Mouse (Mus musculus) frontal cortex, adult 2 months (tissue): Measurements from ENCODE around the gene Golga7b. TPM values are rescaled to one million over a fixed set of nuclear protein-coding genes. Genes with fewer than 3 reads are reported as not detected.

ENCODE experiments used
- DNase-seq, 2 experiments: peaks; one replicate each; pipeline ENCODE4 v3.0.0; 2022; ENCODE audit warnings: low spot score in 1 of 2; ENCODE audit errors: extremely low spot score in 1 of 2
- polyA plus RNA-seq: library from polyadenylated mRNA; depleted of rRNA; stranded (reverse); fragments of >200 nt; gene quantifications from 2 replicates; pipeline ENCODE4 v1.2.3, GENCODE M21; 2012

Golga7b gene
- polyA plus RNA-seq, 1 experiment = 99.6 TPM

DNA sequence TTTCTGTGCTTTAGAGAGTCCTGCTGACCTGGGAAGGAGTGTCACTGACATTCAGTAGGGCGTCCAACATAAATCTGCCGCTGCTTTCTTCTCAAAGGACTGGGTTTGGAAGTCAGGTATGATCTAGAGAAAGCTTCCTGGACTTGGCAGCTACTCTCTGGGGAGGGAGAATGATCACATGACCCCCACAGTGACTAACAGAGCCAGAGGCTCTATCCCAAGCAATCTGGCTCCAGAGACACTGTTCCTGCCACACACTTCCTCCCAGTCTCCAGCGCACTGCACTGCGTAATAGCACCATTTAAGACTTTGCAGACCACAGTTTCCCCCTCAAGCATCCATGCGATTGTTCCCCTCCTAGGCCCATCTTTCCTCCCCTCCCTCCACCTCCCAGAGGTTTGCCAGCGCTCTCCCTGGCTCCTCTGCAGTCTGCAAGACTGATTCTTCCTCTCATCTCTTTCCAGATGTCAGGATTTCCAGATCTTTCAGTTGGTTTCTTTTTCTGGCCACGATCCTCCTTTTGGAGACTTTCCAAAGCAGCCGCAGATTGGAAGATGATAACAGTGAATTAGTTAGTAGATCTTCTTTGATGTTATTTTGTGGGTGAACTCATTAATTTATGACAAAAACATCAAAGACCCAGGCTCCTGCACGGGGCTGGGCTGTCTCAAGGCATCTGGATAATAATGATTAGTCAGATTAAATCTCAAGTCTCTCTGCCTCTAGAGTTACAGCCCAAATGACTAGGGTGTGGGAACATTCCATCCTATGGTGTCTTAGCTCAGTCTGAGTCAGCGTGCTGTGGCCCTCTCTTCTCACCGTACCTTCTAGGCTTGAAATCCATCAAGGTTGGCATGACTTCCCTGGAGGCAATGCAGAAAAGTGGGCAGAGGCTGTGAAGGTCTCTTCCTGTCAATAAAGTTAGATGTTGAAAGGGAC, 2.9 kb downstream of the Golga7b start:
- no peak for DNase-seq

DNA sequence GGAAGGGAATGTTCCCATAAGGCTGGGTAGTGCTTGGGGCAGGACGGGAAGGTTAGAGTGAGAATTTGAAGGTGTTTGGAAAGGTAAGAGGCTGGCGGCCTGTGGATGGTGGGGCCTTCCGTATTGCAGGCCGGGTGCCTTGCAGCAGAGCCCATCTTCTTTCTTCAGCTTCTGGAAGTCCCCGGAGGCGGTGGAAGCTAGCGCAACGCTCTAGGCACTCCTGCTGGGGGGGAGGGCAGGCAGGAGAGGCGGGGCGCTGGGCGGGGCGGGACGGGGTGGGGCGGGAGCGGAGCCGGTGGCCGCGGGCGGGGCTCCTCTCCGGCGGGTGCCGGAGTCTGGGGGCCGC, 8.0 kb downstream of the Golga7b start:
- DNase-seq = peak in 1 of 2 experiments; percentile 72

GRCm38 (mm10) chr19:42255784-42256610, 8.6 kb downstream of the Golga7b start:
- DNase-seq = peak in 1 of 2 experiments; percentile 61

GRCm38 (mm10) chr19:42256611-42257240, 9.4 kb downstream of the Golga7b start:
- peak; percentile 34 to 58 for DNase-seq

- no peak for DNase-seq
Observed at GRCm38 (mm10) chr19:42257241-42257635, 9.9 kb downstream of the Golga7b start.

GRCm38 (mm10) chr19:42258031-42258430, 10.7 kb downstream of the Golga7b start:
- no peak for DNase-seq

DNA sequence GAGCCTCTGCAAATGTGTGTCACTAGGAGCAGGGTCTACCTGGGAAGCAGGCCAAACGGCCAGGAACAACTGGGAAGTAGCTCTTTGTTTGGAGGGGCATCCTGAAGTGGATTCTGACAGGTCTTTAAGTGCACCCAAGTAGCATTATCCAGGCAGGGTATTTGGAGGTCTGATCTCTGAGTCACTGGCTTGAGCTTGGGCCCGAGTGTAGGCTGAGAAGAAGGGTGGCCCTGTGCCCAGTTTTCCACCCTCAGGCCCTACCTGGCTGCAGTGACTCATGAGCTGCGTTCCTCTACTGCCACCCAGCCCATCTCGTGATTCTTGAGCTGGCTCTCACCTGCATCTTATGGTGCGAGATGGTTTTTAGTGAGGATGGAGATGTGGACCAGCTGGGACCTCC, 11.2 kb downstream of the Golga7b start:
- DNase-seq = peak in 1 of 2 experiments; percentile 55

DNA sequence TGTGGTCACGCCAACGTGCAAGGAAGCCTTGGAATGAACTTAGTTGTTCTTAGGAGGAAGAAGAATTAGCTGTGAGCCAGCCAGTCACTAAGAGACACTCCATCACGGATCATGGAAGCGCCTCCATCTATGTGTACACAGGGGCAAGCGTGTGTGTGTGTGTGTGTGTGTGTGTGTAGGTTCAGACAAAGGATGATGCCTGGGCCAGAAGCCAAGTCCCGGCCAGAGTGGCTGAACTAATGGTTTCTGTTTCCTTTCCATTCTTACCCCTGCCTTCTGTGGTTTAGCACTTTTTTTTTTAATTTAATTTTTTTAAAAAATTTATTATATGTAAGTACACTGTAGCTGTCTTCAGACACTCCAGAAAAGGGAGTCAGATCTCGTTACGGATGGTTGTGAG, 13.1 kb downstream of the Golga7b start:
- no peak for DNase-seq

DNA sequence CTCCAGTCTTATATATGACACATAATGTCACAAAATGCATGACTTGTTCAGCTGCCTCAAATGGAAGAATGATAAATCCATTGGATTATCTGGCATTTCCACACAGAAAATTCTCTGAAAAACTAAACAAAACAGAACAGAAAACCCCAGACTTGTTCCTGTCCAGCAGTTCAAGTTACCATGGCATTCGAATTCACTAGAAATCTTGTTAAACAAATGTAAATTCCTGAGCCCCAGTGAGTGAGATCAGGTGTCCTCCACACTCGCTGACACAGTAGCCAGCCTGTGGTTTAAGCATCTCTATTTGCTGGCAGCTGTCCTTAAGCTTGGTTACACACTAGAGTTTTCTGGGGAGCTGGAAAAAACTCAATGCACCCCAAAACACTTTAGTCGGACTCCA, 16.1 kb downstream of the Golga7b start:
- DNase-seq = no peak

DNA sequence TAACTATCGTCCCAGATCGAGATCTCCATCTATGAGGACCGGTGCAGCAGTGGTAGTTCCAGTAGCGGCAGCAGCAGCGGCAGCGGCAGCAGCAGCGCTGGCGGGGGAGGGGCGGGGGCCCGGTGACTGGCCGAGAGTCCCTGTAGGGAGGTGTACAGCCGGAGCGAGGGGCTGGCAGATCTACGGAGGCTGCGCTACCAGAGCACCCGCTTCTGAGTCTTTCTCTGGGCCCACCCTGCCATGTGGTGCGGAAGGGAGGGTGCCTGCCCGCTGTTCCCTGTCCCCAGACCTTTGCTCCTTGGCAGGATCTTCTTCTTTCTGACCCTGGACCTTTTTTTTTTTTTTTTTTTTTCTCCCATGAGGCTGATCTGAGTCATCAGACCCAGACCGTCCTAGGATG, 21.0 kb downstream of the Golga7b start:
- no peak for DNase-seq

GRCm38 (mm10) chr19:42270119-42270518, 22.7 kb downstream of the Golga7b start:
- DNase-seq = no peak

- no peak for DNase-seq
Observed at GRCm38 (mm10) chr19:42271182-42271581, 23.8 kb downstream of the Golga7b start.

GRCm38 (mm10) chr19:42272003-42272963, 24.9 kb downstream of the Golga7b start:
- peak; percentile 82 to 97 for DNase-seq

GRCm38 (mm10) chr19:42277288-42277687, 29.9 kb downstream of the Golga7b start:
- no peak for DNase-seq

- no peak for DNase-seq
Observed at GRCm38 (mm10) chr19:42278461-42278860, 31.1 kb downstream of the Golga7b start.

DNA sequence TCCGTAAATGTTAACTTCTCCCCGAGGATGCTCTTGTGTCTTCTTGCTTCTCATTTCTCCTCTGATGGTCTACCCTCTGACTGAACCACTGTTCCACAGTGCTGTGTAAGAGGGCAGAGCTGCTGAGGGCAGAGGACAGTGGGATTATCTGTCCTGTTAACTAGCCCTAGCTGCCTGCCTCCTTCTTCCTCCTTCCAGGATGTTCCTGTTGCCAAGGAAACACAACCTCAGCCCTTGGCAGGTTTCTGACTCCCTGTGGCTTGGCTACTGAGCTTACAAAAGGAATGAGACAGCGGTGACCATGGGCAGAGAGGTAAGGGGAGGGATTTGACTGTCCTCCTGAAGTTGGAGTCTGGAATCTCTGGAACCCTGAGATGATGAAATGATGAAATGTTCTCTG, 32.2 kb downstream of the Golga7b start:
- DNase-seq = no peak

DNA sequence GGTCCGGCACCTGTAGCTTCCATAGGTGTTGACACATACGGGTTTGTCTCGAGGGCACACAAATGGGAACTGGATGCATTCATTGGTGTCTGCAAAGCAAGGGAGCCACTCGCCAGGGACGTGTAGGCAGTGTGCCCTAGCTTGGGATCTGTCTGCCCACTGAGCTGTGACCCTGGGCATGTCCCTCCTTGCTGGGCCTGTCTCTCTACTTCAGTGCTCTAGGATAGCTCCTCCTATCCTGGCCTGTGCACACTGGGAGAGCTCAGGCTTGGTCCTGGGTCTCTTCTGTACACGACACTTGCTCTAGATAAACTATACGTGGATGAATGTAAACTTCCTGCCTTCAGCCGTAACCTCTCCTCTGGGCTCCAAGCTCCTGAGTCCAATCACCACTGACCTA, 36.8 kb downstream of the Golga7b start:
- DNase-seq = no peak

- no peak for DNase-seq
Observed at GRCm38 (mm10) chr19:42288361-42288760, 41.0 kb downstream of the Golga7b start.

- DNase-seq = peak in 1 of 2 experiments; percentile 56
Observed at GRCm38 (mm10) chr19:42290954-42291661, 43.7 kb downstream of the Golga7b start.
